Mouse (Mus musculus) kidney, postnatal 10 days (tissue): ENCODE data around the gene Zzz3.

ENCODE experiments used
- DNase-seq: peaks from one replicate; pipeline ENCODE4 v3.0.0; 2021; ENCODE audit warnings: mixed read lengths

Zzz3 gene

DNA sequence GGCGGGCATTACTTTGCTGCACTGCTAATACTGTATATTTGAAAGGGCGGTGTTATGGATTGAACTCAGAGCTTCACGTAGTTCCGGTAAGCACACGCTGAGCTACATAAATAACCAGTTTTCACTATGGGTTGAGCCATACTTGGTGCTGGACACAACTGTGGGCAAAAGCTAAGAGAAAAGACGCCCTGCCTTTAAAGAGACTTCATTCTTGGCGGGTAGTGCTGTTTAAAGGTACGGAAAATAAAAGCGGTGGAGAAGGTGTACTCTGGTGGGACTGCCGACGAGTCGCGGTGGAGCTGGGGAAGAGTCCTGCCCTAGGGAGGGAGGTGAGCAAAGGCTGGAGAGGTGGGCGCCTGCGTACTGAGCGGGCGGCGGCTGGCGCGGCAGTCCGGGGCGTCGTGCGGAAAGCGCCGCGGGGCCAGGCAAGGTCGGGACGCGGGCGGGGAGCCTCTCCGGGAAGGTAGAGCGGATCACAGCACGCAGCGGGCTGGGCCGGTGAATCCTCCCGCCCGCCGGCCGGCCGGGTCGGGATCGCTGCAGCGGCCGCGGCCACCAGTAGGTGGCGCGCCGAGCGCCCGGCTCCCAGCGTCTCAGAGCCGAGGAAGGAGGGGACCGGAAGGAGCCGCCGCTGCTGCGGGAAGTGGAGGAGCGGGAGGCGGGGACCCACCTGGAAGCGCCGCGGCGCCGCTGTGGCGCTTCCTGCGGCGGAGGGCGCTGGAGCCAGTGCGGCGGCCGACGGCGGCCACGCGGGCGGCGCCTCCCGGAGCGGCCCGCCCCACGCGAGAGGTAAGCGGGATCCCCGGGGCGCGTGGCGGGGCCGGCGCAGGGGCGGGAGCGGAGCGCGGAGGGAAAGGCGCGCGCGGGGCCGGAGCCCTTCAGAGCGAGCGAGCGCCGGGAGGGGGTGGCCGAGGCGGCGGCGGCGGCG, at the start of gene Zzz3:
Zzz3 (plus strand) TSS at position 124 of the 928 bp plus-strand sequence.
- peak; percentile 95 for DNase-seq

DNA sequence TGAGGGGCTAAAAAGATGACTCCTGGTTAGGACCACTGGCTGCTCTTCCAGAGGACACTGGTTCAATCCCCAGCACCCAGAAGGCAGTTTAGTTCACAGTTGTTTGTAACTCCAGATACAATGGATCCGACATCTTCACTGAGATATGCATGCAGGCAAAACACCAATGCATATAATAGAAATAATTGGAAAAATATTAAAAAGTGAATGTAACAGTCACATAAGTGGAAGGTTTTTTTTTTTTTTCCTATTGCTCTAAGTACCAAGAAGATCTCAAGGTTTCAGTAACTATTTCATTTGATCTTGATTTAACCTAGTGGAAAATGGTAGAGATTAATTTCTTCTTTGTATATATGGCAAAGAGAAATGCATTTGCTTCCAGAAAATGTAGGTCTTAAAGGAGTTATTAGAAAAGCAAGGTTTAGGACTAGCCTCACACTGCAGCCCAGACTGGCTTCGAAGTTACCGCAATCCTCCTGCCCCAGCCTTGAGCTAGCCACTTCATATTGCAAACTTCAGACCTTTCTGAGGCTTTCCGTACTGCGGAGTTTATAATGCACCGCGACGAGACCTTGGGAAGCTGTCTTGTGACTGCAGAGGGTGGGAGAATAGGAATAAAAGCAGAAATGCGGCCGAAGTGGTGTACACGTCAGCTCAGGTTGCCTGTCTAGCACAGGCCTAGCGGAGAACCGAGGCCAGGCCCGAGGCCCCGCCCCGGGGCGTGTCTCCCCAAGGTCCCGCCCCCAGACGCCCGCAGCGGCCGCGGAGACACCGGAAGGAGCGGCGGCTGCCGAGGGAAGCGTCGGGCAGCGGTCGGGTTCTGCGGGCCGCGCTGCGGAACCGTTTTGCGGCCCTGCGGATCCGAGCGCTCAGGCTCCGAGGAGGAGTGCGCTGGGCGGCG, 49.3 kb upstream of the Zzz3 start, which contains the start of gene Usp33:
Usp33 (plus strand) TSS at position 747 of the 901 bp plus-strand sequence.
- DNase-seq = peak; percentile 97

DNA sequence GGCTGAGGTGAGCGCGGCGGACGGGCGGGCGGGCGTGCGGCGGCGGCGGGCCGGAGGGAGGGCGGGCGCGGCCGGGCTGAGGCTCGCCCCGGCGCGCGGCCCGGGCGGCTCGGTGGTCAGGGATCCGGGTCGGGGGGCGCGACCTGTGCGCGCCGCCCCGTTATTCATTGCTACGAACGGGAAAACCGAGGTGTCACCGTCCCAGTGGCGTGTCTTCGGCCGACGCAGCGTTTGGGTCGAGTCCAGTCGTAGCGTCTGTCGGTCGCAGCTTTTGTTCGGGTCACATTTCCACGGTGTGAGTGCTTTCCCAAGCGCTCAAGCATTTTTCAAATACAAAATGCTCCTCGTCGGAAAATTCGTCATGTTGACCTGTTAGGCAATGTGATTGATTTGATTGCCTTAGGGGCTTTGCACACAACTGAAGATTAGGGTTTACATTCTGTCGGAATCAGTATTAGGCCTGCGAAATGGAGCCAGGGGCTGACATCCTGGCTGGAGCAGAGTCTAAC, 48.6 kb upstream of the Zzz3 start:
- peak; percentile 65 for DNase-seq

DNA sequence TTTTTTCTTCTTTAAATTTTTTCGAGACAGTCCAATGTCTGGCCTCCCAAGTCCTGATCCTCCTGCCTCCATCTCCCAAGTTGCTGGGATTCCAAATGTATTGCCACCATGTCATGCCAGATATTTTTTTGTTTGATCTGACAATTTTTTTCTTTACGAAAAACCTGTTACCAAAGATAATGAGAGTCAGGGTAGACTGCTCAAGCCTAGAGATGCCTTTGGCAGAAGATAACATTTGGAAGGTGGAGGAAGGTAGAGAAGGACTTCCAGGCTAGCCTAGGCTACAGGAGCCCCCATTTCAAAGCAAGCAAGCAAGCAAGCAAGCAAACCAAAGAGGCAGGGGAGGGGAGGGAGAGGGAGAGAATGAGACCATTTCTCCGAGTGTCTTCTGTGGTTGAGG, 48.0 kb upstream of the Zzz3 start:
- DNase-seq = no peak

DNA sequence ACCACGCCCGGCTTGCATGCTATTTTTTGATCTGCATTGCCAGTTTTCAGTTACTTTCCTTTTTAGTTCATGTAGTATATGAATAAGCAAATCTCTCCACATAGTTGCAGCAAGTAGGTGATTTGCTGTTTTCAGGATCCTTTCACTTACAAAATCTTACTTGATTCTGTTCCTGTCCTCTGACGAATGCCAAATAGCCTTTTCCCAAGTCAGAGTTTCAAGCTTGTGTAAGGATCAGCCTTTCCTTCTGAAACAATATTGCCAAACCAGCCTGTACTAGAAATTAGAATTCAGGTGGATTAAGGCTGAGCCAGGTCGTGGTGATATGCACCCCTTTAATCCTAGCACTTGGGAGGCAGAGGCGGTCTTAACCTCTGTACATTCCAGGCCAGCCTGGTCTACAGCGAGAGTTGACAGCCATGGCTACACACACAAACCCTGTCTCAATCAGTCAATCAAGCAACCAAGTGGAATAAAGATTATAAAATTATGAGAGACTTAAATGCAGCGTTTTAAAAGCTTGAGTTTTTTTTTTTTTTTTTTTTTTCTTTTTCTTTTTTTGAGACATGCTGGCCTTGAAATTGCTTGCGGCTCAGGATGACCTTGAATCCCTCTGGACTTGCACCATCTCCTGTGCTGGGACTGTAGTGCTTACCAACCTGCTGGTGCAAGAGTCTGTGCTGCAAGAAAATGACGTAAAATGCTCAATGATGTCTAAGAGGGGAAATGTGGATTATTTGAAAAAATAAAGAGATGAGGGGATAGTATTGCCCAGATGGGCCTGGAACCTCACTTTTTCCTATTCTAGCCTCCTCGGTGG, 47.1 kb upstream of the Zzz3 start:
- DNase-seq = no peak

DNA sequence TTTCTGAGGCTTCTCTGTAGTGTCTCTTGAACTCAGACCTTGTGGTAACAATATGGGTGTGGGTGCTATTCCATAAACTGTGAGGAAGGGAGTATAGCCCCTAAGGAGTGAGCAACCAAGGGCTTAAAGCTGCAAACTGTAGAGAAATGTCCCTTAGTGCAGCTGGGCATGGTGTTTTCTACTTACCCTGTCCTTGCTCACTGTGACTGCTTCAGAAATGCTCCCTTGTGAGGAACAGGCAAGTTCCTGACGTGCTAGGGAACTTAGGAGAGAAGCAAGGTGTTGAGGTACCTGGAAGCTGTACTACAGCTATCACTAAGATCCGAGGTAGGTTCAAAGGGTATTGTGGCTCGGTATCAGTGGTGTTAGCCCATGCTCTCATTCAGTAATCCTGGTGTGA, 44.8 kb upstream of the Zzz3 start:
- DNase-seq = no peak

DNA sequence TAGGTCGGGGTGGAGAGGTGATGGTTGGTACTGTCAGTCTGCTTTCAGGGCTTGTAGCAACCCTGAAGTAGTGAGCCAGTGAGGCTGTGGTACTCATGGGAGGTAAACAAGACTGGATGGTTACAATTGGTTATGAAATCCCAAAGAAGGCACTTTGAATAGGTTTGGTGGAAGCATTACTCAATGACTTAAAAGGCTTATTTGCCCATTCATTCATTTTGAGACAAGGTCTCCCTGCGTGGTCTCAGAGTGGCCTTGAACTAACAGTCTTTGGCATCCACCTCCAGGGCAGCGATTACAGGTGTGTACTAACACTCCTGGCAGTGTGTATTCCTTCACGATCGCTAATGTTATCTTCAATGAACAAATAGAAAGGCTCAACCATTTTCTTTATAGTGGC, 44.3 kb upstream of the Zzz3 start:
- no peak for DNase-seq

DNA sequence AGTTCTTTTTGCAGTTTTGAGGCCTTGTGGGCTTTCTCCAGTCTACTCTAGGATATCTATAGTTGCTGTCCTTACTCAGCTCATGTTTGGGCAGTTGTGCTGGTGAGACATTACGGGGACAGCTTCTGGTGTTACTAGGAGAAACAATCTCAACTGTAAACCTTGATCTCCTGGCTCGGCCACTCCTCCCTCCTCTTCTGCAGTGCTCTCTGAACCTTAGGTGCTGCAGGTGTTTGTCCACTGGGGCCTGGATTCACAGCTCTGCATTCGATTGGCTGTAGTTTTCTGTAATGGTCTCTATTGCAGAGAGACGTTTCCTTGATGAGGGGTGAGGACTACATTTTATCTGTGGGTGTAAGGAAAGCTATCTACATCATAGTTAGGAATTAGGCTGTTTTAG, 43.0 kb upstream of the Zzz3 start:
- no peak for DNase-seq

DNA sequence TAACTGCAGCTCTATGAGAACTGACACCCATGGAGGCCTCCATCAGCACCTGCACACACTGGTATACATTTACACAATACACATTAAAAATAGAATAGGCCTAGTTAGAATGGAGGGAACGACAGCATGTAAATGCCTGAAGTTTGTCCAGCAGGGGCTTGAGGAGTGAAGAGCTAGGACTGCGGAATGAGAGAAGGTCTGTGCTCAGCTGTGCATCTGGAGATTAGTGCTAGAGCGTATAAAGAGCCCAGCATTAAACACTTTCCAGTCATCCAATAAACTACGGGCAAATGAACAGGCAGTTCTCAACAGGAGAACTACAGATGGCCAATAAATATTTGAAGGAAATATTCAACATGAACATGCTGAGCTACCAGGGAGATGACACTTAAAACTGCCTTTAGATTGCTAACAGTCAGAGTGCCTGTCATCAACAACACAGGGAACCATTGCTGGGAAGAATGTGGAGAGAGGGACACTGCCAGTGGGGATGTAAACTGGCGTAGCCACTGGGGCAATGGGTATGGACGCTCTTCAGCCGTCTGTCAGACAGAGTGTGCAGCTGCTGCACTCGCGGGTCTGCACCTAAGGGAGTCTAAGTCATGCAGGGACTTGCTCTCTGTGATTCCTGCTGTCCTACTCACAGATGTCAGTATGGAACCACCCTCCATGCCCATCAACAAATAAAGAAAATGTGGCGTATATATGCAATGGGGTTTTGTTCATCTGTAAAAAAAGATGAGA, 41.7 kb upstream of the Zzz3 start:
- no peak for DNase-seq

DNA sequence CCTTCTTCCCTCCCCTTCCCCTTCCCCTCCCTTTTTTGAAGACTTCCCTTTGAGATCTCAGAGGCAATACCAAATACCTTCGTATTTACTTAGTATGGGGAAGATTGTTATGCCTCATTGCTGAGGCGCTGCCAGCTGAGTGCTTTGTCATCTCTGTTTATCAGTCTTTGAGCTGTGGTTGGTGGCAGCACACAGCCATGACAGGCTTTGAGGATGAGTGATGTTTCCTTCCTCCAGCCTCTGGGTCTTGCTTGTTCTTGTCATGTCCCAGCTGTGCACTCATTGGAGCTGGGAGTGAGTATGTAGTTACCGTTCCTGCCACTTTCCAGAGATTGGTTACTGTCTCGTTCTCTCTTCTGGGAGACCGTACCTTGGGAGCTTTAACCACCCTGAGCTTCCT, 39.9 kb upstream of the Zzz3 start:
- DNase-seq = peak; percentile 44

DNA sequence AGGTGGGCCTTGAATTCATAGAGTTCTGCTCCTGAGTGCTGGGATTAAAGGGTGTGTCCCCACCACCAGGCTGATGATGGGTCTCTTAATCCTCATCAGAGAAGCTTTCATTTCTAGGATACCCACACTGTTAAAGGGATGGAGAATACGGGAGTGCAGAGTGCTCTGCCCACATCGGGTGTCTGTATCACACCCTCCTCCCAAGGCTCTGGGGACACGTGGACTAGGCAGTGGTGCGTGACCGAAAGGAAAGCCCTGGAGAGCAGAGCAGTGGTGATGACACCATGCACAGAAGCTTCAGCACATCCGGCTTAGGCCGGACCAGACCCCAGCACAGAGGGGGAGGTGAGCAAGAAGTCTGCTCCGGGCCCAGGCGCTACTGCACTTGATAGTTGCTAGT, 38.5 kb upstream of the Zzz3 start:
- DNase-seq = peak; percentile 22

DNA sequence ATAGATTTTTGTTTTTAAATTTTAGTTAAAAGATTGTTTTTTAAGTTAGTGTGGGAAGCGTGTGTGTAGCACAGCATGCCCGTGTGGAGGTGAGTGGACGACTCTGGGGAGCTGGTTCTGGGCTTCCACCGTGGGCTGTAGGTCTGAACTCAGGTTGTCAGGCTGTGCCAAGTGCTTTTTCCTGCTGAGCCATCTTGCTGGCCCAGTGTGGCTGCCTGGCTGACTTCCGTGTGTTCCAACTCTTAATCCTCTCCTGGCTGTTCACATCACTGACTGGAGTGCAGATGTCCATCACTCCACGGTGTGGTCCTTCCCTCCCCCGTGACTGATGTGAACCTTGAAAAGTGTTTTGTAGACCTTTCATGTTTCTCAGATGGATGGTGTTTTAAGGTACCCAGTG, 36.1 kb upstream of the Zzz3 start:
- no peak for DNase-seq

DNA sequence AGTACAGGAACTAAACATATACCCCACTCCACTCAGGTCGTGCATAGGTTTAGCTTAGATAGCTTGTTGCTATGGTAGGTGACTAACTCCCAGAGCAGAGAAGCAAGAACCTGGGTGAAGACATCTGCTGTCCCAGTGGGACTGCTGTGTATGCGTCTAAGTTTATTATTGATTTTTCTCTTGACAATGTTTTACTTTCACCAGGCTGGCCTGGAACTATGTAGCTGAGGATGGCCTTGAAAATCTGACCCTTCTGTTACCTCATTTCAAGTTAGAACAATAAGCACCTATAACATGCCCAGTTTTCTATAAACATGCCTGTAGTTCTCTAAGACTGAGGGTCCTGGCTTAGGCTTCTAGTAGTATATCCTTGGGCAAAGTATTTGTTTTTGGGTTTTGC, 31.1 kb upstream of the Zzz3 start:
- DNase-seq = no peak

DNA sequence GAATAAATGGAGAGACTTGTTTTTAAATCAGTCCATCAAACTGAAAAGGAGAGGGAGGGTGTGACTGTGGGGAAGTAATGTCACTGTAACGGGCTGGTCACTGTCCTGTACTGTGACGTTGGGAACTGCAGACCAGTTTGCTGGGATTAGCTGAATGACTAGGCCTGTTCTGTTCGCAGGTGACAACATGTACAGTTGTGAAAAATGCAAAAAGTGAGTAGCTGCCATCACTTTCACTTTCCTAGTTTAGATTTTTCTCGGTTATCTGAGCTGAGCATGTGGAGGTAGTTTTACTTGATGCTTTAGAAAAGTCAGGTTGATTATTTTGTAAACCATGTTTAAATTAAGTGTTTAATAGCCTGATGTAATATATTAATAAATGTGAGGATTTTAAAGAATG, 19.2 kb upstream of the Zzz3 start:
- DNase-seq = no peak

DNA sequence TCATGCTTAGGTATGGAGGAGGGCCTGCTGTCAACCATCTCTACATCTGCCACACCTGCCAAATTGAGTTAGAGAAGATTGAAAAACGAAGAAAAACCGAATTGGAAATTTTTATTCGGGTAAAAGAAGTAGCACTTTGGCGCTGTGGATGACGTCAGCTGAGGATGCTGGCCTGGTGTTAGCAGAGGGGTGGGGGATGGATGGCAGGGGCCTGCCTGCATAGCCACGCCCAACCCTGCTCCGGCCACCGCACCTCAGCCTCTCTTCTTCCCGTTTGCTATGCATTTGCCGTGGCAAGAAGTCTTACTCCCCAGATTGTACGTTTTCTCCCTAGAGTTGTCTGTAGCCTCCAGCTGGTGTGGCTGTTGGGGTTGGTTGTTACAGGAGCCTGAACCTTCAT, 11.2 kb upstream of the Zzz3 start:
- DNase-seq = no peak

DNA sequence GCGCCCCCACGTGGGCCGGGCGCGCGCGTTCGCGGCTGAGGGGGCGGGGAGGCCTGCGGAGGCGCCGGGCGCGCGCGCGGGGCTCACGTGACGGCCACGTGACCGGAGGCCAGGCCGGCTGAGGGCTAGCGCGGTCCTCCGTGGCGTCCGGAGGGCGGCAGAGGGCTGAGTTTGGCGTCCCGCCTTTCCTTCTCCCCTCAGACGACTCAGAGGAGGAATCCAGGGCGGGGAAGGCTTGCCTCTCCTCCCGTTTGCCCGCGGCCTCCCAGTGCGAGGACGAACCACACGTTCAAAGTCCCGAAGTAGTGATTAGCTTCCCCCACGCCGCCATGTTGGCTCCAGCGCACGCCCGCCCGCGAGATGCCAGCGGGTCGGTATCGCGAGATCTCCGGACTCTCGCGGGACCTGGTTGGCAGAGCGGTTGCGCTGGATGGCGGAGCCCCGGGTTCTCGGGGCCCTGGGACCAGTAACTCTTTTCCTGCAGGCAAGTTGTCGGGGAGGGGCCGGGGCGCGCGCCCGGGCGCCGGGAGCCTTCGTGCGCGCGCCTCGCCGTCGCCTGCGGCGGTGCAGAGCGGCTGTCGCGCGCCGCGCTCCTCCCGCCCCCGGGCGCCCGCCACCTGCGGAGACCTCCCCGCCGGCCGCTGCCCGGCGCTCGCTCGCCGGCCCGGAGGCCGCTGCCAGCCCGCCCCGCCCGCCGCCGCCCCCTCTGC, 1.2 kb downstream of the Zzz3 start:
- peak; percentile 99 for DNase-seq

DNA sequence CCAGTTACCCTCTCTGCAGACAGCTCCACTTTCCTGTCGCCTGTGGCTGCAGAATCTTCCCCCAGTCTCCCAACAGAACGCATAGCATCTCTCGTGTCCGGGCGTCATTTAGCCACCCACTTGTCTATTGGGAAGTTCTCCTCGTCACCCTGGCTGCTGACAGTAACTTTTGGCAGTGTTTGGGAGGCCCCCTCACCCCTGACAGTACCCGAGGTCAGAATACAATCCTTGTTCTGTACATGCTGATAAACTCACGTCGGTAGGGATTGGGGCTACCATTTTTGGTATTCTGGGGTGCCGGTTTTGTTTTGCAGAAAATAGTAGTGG, 1.7 kb downstream of the Zzz3 start:
- no peak for DNase-seq

DNA sequence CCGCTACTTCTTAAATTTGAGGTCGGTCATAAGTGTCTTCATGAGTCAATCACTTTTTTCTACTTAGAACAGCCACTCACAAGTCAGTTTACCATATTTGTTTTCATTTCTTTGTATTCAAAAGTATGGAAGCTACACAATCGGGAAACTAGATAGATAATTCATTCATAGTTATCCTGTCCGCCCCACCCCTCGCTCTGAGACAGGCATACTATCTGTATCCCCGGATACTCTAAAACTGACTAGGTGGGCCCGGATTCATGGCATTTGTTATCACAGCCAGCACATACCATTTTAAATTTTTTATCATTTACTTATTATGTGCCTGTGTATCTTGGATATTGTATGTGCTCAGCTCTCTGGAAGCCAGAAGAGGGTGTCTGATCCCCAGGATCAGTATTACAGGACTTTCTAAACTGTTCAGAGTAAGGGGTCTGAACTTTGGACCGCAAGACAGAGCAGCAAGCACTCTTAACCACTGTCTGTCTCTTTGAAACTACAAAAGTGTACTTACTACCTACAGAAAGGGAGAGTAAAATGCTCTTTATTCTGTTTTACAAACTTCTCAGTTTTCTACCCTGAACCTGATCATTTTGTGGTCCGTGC, 2.2 kb downstream of the Zzz3 start:
- DNase-seq = no peak

DNA sequence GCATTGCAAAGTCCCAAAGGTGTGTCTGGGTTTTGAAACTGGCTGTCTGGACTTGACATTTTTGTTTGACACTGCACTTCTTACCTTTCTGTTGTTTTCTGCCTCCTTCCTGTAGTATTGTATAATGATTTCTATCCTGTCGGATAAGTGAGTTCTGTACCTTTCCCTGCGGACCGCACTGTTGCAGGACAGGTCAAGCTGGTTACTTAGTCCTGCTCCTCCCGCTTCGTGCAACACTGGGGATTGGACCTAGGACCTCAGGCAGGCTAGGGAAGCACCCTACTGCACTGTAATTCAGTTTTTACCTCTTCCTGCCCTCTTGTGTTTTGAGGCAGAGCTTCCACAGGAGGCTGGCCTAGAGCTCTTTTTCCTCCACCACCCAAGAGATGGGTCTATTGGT, 5.2 kb downstream of the Zzz3 start:
- peak; percentile 43 for DNase-seq

DNA sequence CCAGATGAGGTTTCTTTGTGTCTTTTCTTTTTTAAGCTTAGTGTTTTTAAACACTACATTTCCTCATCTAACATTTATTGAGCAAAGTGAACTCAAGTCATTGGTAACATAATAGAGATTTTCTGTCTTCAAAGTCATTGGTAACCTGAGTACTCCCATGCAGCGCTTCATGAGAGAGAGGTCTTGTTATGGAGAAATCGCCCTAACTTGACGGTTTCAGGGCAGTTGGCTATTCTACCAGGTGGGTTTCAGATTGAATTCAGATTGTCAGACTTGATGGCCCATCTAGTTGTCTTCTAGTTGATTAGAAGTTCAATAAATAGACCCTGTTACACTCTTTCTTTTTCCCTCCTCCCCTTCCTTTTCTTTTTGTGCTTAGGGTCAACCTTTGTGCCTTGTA, 5.6 kb downstream of the Zzz3 start:
- DNase-seq = no peak
